Mouse (Mus musculus) right cerebral cortex, postnatal 14 days (tissue): ENCODE measurements at regions not wholly inside any gene's neighbourhood (a gene's known extent, or its start where the extent isn't known, plus 50 kb on each side); places are given as distances from the start of the nearest gene placed in this dataset.
"Not testable (repeated sequence)": the region's sequence is repeated elsewhere in the genome, so short reads cannot be mapped to it uniquely, and the experiment has no call there.

Experiments
- DNase-seq: peaks from one replicate; pipeline ENCODE4 v3.0.0; 2022

DNA sequence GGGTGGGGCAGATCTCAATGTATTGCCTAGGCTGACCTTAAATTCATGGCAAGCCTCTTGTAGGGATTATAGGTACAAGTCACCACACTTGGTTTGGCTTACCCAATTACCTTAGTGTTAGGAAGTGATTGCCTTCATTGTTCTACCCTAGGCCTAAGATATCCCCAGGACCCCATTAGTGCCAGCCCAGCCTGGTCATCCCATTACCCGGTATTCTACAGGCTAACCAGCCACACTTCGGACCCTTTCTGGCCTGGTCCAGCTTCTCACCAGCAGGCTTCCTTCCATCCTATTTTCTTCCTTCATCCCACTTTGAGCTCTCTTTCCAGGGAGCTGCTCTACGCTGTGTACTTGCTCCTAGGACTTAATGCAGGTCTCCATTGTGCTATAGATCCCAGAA is 59.5 kb downstream of the Tex35 start:
- DNase-seq, result no peak

DNA sequence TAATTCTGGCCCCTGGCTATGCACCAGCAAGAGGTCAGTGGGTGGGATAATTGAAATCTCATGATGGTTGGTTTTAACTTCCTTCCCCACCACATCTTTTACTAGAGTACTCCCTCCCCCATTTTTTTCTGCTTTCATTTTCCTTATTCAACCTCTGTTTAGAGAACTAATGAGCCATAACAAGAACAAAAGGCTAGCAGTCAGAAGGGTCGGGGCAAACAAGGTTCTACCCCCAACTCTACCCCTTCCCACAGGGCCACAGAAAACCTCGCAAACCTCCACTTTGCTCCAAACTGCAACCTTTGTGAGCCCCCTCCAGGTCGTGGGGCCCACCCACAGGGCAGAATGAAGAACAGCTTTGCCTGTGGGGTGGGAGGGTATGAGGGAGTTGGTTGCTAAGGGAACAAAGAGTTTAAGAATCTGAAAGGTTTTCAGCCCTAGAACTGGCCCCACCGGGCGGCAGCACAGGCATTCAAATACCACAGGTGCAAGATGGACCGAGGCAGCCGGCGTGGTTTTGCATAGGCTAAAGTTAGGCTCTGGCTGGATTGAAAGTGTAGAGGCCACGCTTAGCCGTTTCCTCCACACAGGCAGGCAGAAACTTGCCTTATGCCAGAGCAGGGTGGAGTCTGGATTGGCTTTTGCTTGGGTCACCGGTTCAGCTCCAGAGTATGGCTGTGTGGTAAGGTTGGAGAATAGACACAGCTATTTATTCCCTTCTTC is 60.1 kb downstream of the Tex35 start:
- DNase-seq, result no peak

DNA sequence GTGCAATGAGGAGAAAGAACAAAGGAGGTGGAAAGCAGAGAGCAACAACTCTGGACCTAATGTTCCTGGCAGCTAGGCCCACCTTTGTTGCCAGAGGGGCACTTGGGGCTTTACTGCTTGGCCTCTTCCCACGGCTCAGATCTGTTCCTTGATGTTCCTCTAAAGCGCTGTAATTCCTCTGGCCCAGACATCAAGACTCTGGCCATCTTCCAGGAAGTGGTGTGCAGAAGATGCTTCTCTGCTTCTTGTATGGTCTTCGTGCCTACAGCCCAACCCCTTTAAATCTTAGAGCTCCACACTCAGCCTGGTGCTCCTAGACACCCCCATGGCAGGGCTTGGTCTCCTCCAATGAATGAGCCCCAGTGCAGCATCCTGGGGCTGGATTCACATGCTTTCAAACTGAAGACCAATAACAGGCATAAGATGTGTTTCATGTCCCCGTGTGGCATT is 60.7 kb downstream of the Tex35 start:
- no peak for DNase-seq

DNA sequence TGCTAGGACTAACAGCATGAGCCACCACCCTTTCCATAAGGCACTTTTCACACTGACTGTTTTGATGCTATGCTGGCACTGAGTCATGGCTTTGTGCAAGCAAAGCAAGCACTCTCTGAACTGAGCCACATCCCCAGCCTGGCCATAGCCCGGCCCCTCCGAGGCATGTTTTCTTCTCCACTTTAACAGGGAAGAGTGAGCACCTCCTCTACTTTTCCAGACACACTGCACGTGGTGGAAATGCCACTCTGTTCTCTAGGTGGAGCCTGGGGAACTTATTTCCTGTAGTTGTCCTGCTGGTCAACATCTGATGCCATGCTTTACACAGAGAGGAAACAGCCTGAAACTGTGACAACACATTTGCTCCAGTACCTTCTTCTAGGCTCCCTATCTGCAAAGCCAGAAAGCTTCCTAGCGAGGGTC is 61.7 kb downstream of the Tex35 start:
- no peak for DNase-seq

DNA sequence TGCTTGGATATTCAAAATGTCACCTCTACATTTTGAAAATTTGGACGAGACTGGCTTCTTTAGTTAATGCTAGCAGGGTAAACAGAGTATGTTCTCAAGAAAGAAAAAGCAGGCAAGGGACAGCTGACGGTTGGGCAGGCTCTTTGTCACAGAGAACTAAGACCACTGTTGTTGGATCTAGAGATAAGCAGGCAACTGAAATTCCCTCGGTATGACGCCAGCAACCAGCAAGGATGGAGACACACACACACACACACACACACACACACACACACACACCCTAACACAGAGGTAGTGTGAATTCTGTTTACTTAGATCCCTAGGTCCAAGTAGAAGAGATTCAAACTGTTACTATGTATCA is 68.7 kb downstream of the Tex35 start:
- DNase-seq, result no peak

DNA sequence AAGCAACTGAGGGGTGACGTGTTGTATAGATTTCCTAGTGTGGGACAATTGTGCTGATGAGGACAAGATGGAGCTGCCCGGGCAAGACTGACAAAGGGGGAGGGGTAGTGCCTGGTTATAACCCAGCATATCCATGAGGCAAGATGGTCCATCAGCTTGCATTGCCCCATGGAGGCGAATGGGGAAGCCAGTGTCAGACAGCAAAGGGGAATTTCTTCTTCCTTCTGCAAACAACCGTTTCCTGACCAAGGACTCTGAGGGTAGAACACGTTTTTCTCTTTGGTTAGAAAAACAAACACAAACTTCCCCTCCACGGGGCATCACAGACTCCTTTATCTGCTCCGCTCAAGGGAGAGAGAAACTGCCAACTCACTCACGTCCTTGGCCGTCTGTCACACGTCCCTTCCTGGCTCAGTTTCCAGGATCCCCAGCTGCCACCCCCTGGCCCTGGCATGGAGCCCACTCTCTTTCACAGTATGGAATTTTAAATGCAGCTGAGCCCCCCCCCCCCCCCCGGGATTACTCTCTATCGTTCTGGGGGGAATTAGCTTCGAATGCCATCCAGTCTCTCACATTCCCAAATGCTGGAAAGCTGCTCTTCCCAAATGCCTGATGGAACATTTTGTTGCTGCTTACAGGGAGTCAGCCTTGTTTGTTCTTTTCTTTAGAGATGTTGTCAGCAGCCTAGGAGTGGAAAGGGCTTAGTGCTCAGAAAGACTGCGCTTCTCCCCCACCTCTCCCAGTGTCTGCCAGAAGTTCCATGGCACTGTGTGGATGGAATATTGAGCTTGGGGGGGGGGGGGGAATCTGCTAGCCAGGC is 69.3 kb downstream of the Tex35 start:
- peak; percentile 76 for DNase-seq

DNA sequence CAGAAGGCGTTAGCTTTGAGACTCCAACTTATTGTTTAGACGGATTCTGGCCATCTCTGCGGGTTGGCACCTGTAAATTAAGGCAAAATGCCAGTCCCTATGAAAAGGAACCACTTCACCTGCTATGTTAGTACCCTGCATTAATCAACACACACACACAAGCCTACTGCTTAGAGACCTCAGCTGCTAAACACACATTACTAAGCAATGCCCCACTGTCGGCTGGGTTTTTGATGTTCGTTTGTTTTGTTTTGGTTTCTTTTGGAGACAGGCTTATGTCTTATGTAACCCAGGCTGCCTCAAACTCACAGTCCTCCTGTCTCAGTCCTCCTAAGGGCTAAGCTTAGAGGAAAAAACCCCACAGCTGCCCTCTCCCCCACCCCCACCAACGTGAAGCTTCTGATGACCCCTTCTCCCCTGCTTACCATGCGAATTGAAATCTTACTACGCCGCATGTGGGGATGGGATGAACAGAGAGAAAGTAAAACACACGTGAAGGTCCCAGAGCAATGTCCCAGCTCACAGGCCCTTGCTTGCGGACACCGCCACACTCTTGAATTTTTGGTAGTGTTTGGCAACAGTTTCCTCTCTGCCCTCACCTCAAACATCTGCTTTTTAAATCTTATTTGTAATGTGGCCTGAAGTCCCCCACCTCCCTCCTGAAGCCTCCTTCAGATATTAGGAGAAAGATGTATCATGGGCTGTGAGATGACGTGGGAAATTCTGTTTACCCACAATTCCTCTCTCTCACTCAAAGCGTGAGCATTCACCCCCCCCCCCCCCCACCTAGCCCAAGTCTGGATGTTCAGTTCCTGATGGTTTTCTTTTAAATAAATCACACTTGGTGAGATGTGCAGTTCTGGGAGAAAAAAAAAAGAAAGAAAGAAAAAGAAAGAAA is 70.1 kb downstream of the Tex35 start:
- no peak for DNase-seq

DNA sequence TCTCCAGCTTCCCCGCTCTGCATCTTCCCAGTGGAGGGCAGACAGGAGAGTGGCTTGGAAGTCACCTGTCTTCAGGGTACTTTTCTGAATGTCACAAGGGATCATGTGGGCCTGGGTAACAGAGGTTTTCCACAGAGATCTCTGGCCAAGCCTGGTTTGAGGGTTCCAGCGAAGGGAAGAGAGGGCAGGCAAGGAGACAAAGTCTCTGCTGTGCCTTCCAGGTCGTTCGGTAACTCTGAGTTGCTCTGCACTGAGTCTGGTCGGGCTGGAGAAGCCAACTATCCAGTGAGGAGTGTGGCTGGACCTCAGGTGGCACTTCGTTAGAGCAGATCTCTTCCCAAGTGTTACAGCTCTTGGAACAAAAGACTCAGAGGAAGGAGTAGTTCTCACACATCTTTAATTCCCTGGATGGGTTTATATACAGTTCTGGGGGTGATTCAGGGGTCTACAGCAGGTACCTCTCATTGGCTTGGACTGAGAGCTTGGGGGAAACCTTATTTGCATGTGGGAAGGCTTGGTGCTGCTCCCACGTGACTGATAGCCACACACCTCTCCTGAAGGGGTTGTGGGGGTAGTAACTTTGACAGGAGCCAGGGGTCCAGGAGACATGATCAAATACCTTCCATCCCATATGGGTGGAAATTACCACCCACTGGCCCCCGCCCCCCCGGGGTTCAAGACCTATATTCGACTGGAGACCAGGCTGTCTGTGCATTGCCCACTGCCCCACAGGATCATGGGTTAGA is 71.1 kb downstream of the Tex35 start:
- no peak for DNase-seq

DNA sequence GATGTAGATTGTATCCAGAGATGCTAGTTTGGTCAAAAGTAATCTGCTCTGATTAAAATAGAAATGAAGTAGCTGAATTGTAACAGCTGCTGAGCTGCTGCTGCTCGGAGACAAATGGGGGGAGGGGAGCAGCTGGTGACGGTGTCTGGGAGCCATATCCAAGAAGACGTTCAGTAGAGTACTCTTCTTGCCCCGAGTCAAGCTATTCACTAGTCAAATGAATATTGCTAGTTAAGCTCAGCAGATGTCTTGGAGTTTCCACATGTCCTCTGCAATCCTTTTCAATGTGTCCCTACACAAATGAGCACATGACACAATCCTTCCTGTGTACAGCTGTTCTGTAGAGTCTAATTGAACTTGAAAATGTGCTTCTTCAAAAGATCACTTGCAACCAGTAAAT is 71.7 kb downstream of the Tex35 start:
- DNase-seq, result no peak

DNA sequence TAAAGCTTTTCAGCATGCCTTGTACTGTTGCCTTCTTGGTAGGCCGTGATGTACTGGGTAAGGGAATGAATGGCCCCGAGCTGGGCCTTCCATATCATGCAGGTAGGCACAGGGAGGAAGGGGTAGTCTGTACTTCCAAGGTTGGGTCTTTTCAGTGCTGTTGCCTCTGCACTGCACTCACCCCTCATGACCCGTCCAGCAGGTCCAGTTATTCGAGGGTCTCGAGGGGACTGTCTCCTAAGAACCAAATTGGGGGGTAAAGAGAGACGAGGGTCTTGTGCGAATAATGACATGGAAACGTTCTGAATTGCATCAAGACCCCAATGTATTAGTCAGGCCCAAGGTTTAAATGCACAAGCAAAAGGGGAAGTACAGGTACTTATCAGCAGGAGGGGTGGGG is 73.3 kb downstream of the Tex35 start:
- not testable (repeated sequence) for DNase-seq

DNA sequence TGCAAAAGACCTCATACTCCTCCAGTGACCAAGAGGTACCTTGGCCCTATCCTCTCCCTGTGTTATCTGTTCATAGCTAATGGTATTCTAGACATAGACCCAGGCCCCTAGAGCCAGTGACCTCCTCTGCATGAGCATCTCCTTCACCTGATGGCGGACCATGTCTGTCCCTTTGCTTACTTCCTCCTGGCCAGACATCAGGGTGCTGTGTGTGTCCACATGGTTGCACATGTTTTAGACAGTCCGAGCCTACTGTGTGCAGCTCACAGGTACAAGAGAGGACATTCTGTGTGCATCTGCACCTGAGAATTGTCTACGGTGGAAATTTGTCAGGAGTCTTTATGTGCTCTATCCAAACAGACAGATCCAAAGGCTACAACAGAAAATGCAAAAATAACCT is 79.8 kb downstream of the Tex35 start:
- DNase-seq, result no peak

DNA sequence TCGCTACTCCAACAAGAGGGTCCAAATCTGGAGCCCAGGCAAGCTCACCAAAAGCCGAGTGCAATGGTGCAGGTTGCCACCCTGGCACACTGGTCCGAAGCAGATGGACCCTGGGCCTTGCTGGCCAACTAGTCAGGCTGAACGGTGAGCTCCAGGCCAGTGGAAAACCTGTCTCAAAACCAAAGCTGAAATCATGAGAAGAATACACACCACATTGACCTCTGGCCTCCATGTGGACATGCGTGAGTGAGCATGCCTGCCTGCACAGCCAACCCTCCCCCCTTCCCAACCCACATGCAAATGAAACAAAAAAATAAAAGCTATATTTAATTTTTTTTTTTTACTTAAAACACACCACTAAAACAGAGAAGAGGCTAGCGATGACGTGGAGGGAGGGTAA is 80.8 kb downstream of the Tex35 start:
- DNase-seq, result no peak

DNA sequence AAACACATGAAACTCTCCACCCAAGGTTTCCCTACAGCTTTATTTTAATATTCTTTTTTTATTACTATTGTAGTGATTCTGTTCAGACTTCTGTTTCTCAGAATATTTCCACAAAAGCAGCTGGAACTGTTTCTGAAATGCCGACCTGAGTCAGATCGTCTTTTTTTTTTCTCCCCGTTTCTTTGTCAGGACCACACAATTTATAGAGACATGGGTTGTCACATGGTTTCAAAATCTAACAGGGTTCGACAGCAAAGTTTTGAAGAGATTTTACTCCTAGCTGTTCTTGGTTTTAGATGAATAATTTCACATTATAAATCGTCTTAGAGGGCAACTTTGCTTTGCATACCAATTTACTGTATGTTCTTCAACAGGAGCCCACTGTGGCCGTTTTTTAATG is 84.0 kb upstream of the Ralgps2 start:
- no peak for DNase-seq

DNA sequence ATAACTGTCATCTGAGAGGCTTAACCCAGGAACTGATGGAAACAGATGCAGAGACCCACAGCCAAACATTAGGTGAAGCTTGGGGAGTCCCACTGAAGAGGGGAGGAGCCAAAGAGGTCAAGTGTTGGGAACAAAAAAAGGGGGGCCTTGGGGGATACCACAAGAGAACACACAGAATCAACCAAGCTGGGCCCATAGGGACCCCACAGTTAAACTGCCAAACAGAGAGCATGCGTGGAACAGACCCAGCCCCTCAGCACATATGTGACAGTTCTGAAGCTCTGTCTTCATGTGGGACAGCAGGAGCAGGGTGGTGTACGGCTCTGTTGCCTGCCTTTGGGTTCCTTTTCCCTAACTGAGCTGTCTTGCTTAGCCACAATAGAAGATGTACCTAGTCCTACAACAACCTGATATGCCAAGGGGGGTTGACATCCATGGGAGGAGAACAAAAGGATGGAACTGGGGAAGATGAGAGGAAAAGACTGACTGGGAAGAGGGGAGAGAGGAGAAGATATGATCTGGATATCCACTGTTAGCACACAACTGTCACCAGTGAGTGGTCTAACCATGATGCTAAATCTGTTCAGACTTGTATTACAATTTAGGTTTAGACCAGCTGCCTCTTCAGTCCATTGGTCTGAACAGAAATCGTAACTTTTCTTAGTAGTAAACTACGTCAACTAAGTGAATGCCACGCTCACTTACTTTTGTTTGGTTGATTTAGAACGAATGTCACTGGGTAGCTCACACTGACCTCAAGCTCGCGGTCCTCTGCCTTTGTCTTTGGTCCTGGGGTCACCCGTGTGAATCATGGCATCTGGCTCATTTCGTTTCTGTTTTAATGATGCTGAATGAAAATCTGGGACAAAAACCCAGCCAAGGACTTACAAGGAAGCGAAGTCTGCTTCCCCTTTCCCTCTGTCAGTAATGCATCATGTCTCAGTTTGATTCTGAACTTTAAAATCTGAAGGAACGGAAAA is 83.3 kb upstream of the Ralgps2 start:
- DNase-seq, result no peak

DNA sequence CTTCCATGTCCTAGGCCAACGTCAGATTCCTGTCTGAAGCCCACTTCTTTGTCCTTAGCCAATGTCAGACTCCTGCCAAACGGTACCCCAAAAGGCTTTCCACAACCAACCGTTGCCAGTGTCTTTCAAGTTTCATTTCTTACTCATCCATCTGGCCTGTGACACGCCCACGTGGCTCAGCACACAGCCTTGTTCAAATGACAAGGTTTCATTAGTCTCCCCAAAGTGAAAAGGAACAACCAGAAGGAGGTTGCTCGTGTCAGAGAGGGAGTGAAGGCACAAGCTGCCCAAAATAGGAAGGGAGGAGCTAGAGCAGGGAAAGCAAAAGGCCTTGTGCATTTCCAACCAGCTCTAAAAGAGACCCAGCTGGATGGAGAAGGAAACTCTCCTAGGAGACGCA is 80.5 kb upstream of the Ralgps2 start:
- DNase-seq, result no peak

DNA sequence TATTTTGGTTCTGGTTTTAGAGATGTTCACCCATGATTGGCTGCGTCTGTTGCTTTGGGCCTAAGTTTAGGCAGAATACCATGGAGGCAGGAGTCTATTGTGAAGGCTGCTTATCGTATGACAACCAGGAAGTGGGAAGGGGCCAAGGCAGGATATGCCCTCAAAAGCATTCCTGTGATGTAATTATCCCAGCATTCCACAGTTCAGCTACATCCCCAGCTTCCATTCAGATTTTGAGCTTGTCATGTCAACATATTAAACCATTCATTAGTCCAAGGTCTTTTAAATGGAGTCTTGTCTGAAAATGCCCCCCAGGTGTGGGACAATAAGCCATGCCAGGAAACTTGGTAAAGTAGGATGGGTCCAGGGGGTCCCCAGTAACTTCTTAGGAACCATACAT is 79.3 kb upstream of the Ralgps2 start:
- DNase-seq, result no peak

DNA sequence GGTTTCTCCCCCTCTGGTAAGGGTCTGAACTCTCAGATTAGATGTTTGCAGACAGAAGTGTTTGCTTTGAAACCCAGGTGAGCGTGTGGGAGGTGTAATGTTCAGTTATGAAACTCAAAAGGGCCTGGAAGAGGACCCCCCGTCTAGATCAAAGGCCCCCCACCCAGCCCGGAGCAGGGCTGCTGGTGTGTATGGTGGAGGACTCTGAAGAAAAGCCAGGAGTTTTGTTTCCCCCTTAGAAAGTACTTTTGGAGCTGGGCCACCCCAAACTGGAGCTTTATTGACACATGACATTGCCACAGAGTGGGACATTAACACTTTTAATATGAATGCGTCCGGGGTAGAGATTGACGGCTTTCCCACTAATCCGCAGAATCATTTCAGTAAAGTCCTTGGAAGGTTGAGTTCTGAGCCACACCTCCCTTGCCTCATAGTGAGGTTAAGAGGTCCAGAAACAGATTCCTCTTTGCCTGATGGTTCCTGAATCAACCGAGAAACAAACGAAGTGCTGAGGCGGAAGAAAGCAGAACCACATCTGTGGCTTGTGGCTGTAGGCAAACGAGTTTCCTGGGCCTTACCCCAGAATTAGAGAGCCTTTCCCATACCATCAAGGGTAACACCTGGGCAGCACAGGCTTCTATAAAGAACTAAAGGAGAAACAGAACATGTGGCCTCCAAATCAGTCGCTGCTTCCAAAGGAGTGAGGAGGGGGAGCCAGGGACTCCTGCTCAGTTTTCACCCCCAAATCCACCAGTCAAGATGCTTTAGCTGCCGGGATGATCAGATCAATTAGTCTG is 78.0 kb upstream of the Ralgps2 start:
- DNase-seq, result no peak

DNA sequence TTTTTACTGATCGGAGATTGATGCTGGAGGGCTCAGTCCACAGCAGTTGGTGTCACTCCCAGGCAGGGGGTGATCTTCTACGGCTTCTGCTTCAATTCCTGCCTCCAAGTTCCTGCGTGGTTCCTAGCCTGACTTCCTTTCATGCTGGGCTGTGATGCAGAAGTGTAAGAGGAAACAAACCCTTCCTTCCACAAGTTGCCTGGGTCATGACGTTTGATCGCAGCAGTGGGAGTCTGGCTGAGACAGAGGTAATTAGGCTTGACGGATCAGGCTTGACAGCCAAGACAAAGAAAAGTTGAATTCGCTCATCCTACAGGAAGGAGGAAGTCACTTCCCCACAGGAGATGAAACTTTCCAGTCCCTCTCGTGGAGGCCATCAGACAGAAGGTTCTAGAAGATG is 77.2 kb upstream of the Ralgps2 start:
- DNase-seq, result no peak

DNA sequence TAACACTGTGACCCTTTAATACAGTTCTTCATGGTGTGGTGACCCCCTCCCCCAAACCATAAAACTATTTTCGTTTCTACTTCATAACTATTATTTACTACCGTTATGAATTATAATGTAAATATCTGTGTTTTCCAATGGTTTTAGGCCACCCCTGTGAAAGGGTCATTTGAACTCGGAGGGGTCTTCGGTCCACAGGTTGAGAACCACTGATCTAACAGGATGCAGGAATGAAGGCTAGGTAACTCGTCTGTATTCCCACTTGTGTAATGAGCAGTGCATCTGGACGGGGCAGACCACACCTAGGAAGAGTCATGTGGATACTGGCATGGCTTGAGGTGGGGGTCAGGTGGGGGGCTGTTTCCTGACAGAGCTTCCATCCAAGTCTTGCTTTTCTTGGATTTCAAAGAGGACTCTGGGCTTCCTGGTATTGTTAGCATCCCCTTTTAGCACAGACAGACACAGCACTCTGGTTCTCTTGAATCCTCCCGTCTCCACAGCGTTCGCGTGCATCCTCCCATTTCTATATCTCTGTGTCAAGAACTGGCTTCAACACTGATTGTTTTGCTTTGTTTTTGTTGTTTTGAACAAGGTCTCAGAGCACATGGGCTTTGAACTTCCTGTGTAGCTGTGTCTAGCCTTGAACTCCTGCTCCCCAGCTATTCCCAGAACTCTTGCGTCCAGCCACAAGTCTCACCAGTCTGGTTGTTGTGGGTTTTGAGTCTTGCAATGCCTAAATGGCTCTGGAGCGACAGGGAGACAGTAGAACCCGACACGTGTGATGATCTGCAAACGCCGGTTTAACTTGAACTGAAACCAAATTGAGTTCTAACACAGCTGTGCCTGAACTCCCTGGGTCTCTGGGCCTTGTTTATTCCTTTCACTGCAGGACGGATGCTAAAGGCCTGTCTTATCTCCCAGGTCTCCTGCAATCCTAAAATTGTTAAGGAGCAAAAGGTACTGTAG is 75.4 kb upstream of the Ralgps2 start:
- no peak for DNase-seq
